Mouse (Mus musculus) ES-Bruce4 (cell line): ENCODE results near the gene Psmc3ip. TPM values are rescaled to one million over a fixed set of nuclear protein-coding genes. Genes with fewer than 3 reads are reported as not detected.

Source experiments
- H3K27ac ChIP-seq: 2 replicates; pipeline ENCODE4 v1.5.1; 2012; ENCODE audit warnings: low read length, inconsistent platforms; ENCODE audit not compliant: insufficient read depth
- H3K27me3 ChIP-seq: 2 replicates; pipeline ENCODE4 v1.6.1; 2012; ENCODE audit warnings: mild to moderate bottlenecking, low read length, inconsistent platforms; ENCODE audit not compliant: control insufficient read depth, poor library complexity, insufficient read depth, severe bottlenecking
- H3K36me3 ChIP-seq: 2 replicates; pipeline ENCODE4 v1.6.1; 2012; ENCODE audit warnings: inconsistent platforms, mild to moderate bottlenecking, low read length, moderate library complexity; ENCODE audit not compliant: control insufficient read depth, poor library complexity, insufficient read depth, severe bottlenecking
- H3K4me1 ChIP-seq: one replicate; pipeline ENCODE4 v1.8.1; 2011; ENCODE audit warnings: low read length; ENCODE audit not compliant: control insufficient read depth, insufficient read depth
- H3K4me3 ChIP-seq: 2 replicates; pipeline ENCODE4 v1.5.1; 2011; ENCODE audit warnings: low read depth, mild to moderate bottlenecking, low read length
- H3K9ac ChIP-seq: 2 replicates; pipeline ENCODE4 v1.6.1; 2012; ENCODE audit warnings: low read depth, mild to moderate bottlenecking, inconsistent platforms; ENCODE audit not compliant: poor library complexity, severe bottlenecking
- H3K9me3 ChIP-seq: replicated peaks from 2 replicates; pipeline ENCODE4 v1.6.1; 2012; ENCODE audit warnings: mild to moderate bottlenecking, low read length, inconsistent platforms; ENCODE audit not compliant: control insufficient read depth, poor library complexity, insufficient read depth, severe bottlenecking
- CTCF ChIP-seq: IDR thresholded peaks from one replicate; pipeline ENCODE4 v1.8.1; 2011; ENCODE audit warnings: low read depth, low read length
- EP300 ChIP-seq: IDR thresholded peaks from 2 replicates; pipeline ENCODE4 v1.6.1; 2011; ENCODE audit warnings: low read depth, low read length; ENCODE audit not compliant: insufficient read depth
- POLR2A ChIP-seq: IDR thresholded peaks from one replicate; pipeline ENCODE4 v1.8.1; 2011; ENCODE audit warnings: low read length; ENCODE audit not compliant: insufficient read depth
- polyA plus RNA-seq: library from polyadenylated mRNA; stranded (reverse); fragments of >200 nt; gene quantifications from 2 replicates; pipeline ENCODE4 v1.2.4, GENCODE M21; 2011; ENCODE audit warnings: low read depth; ENCODE audit not compliant: missing spikeins, insufficient read depth, insufficient read length

Gene Psmc3ip
- polyA plus RNA-seq, 1 experiment, result 35.1 TPM

- no peak overlapping the region for H3K27ac ChIP-seq
- no peak overlapping the region for H3K9ac ChIP-seq
- no peak for TF ChIP-seq CTCF
- no peak for TF ChIP-seq EP300
- no peak for TF ChIP-seq POLR2A
- H3K36me3 ChIP-seq, result no peaks in the 10 kb centered on the region
- no peak overlapping the region for H3K4me3 ChIP-seq
- peaks cover 2% of the 10 kb centered on the region for H3K4me1 ChIP-seq
- no peaks in the 10 kb centered on the region for H3K27me3 ChIP-seq
- H3K9me3 ChIP-seq, result no peaks in the 10 kb centered on the region
Observed at GRCm38 (mm10) chr11:101056885-101057284, 38.4 kb downstream of the Psmc3ip start.

GRCm38 (mm10) chr11:101055418-101055817 lies 39.8 kb downstream of the Psmc3ip start:
- Histone ChIP-seq H3K9ac (no peak overlapping the region), H3K4me1 (peaks cover 2% of the 10 kb centered on the region), H3K27ac (no peak overlapping the region), H3K36me3 (no peaks in the 10 kb centered on the region), H3K27me3 (no peaks in the 10 kb centered on the region), H3K9me3 (no peaks in the 10 kb centered on the region), H3K4me3 (no peak overlapping the region)
- TF ChIP-seq POLR2A (no peak), EP300 (no peak), CTCF (no peak)

GRCm38 (mm10) chr11:101053974-101054373 lies 41.3 kb downstream of the Psmc3ip start:
- Histone ChIP-seq H3K4me3 (no peak overlapping the region), H3K9ac (no peak overlapping the region), H3K36me3 (no peaks in the 10 kb centered on the region), H3K9me3 (no peaks in the 10 kb centered on the region), H3K4me1 (peaks cover 2% of the 10 kb centered on the region), H3K27ac (no peak overlapping the region), H3K27me3 (no peaks in the 10 kb centered on the region)
- TF ChIP-seq EP300, result no peak
- peak; percentile 54 for TF ChIP-seq CTCF
- no peak for TF ChIP-seq POLR2A

DNA sequence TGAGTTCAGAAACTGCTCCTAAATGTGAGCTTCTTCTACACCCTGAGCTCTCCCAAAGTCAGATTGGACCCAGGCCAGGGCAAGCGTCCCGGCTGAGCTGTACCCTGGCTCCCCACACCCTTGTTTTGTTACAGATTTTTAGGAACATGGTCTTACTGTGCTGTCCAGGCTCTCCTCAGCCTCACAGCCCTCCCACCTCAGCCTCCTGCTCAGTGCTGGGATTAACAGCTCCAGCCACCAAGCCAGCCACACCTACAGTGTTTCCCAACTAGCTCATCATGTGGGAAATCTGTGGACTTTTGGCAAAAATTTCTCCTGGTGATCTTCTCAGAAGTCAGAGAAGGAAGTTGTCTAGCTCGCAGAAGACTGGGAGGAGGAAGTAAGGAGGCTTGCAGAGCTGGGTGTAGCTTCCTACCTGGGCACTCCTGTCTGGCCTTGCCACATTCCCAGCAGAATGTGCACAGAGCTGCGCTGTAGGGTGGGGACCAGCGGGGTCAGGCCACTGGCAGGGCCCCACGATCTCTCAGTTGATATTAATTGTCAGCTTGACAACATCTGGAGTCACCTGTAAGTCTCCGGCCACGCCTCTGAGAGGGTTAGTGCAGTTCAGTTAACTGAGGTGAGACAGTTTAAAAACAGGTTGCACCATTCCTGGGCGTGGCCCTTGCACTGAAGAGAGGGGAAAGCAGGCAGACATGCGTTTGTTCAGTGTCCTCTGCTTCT lies 42.3 kb downstream of the Psmc3ip start:
- TF ChIP-seq POLR2A (no peak), CTCF (no peak), EP300 (no peak)
- H3K36me3 ChIP-seq, result no peaks in the 10 kb centered on the region

GRCm38 (mm10) chr11:101051617-101052016 lies 43.6 kb downstream of the Psmc3ip start:
- Histone ChIP-seq H3K4me1 (peaks cover 2% of the 10 kb centered on the region), H3K36me3 (no peaks in the 10 kb centered on the region)

More for the DNA sequence above, 42.3 kb downstream of the Psmc3ip start:
- Histone ChIP-seq H3K27me3 (no peaks in the 10 kb centered on the region), H3K4me3 (no peak overlapping the region), H3K4me1 (peaks cover 2% of the 10 kb centered on the region), H3K9me3 (no peaks in the 10 kb centered on the region), H3K9ac (no peak overlapping the region), H3K27ac (no peak overlapping the region)

GRCm38 (mm10) chr11:101051051-101051493 lies 44.2 kb downstream of the Psmc3ip start:
- Histone ChIP-seq H3K9ac (no peak overlapping the region), H3K27ac (no peak overlapping the region), H3K4me1 (peaks cover 2% of the 10 kb centered on the region), H3K36me3 (no peaks in the 10 kb centered on the region), H3K27me3 (no peaks in the 10 kb centered on the region), H3K9me3 (no peaks in the 10 kb centered on the region), H3K4me3 (no peak overlapping the region)
- TF ChIP-seq POLR2A (no peak), EP300 (no peak), CTCF (no peak)

More at GRCm38 (mm10) chr11:101051617-101052016, 43.6 kb downstream of the Psmc3ip start:
- H3K9ac ChIP-seq, result no peak overlapping the region
- TF ChIP-seq EP300 (no peak), CTCF (no peak), POLR2A (no peak)
- H3K9me3 ChIP-seq, result no peaks in the 10 kb centered on the region
- H3K27me3 ChIP-seq, result no peaks in the 10 kb centered on the region
- H3K4me3 ChIP-seq, result no peak overlapping the region
- no peak overlapping the region for H3K27ac ChIP-seq
